Mouse (Mus musculus): Measurements from ENCODE around the gene Myod1.

Myod1 gene

GRCm38 (mm10) chr7:46391701-46392100 lies 15.4 kb downstream of the Myod1 start:
- in situ Hi-C loops (cut with MboI, MseI), result loop anchor here in 1 of 2 experiments (5.0 kb wide), 1 partner anchor 216 kb away; no protein-coding TSS in a partner anchor

- in situ Hi-C loops (cut with MboI, MseI), result loop anchor here in 1 of 2 experiments (5.0 kb wide), 1 partner anchor 214 kb away; no protein-coding TSS in a partner anchor
Measured at GRCm38 (mm10) chr7:46393116-46393515, 16.8 kb downstream of the Myod1 start.

- in situ Hi-C loops (cut with MboI, MseI), result loop anchor here in 1 of 2 experiments (5.0 kb wide), 1 partner anchor 213 kb away; no protein-coding TSS in a partner anchor
Measured at GRCm38 (mm10) chr7:46393718-46394511, 17.6 kb downstream of the Myod1 start.

GRCm38 (mm10) chr7:46394933-46395332 lies 18.7 kb downstream of the Myod1 start:
- in situ Hi-C loops (cut with MboI, MseI), result loop anchor here in 1 of 2 experiments (5.0 kb wide), 1 partner anchor 212 kb away; no protein-coding TSS in a partner anchor

DNA sequence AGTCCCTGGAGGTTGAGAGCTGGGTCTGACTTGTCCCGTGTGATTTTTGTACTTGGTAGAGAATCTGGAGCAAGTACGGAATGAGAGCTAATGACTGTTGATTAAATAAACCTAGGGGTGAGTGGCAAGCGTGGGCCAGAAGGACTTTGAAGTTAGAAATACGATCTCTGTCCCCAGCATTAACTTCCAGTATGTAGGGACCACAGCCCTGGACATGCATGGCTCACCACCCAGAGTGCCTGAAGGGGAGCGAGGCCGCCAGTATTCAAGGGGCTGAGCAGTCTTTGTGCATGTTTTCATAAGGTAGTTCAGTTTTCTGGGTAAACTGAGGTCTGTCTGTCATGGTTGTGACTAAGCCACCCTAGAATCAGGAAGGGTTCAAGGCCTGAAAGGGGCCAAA lies 19.3 kb downstream of the Myod1 start:
- in situ Hi-C loops (cut with MboI, MseI), result no loop called here

GRCm38 (mm10) chr7:46396231-46396927 lies 20.1 kb downstream of the Myod1 start, which contains the start of gene Kcnc1:
Gene Kcnc1 (plus strand): TSS chr7:46396497.
- in situ Hi-C loops (cut with MboI, MseI), result no loop called here

DNA sequence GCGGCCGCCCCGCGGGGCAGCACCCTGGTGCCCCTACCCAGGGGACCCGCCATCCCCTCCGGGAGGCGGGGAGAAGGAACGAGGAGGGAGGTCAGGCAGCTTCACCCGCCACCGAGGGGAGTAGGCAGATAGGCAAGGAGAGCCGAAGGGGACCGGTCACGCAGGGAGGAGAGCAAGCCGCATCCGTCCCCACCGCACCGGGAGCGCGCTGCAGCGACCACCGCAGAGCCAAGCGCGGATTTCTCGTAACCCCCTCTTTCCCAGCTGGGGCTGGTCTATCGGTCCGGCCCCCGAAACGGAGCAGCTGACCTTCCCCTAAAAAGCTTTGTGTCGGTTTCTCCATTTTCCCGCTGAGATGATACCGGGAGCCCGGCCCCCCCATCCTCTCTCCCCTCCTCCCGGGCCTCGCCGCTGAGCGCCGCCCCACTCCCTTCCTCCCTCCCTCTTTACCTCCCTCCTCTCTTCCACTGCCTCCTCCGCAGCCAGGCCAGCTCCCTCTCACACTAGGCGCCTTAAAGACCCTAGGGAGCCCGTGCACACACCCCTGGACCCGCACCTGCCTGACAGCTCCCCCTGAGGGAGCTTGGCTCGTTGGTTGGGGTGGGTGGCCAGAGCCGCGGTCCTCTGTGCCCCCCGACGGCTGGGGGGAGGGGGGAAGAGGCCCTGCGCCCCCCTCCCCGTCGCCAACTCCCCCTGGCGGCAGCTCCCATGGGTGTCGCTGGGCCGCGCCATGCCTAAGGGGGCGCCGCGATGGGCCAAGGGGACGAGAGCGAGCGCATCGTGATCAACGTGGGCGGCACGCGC lies 20.9 kb downstream of the Myod1 start:
- in situ Hi-C loops (cut with MboI, MseI), result no loop called here

DNA sequence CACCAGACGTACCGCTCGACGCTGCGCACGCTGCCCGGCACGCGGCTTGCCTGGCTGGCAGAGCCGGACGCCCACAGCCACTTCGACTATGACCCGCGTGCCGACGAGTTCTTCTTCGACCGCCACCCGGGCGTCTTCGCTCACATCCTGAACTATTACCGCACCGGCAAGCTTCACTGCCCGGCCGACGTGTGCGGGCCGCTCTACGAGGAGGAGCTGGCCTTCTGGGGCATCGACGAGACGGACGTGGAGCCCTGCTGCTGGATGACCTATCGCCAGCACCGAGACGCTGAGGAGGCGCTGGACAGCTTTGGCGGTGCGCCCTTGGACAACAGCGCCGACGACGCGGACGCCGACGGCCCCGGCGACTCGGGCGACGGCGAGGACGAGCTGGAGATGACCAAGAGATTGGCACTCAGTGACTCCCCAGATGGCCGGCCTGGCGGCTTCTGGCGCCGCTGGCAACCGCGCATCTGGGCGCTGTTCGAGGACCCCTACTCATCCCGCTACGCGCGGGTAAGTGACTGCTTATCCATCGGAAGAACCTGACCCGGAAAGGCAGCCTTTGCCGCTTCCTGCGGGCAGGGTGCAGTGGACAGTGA lies 21.6 kb downstream of the Myod1 start:
- in situ Hi-C loops (cut with MboI, MseI), result no loop called here

GRCm38 (mm10) chr7:46398612-46399011 lies 22.3 kb downstream of the Myod1 start:
- in situ Hi-C loops (cut with MboI, MseI), result no loop called here

DNA sequence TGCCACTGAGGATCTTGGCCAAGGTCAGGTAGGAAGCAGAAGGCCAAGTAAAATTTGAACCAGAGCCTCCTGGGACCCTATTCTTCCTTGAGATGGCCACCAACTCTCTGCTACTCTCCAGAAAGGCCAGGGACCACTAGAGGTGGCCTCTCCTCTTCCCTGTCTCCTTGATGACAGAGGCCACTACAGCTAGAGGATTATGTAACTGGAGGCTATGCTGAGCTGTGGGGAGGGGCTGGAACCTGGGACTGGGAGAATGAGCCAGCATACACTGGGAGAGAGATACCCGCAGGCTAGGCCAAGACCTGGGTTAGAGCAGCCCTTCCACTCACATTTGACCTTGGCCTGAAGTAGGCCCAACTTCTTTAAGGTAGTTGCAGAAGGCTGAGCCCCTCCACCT lies 23.4 kb downstream of the Myod1 start:
- in situ Hi-C loops (cut with MboI, MseI), result no loop called here

DNA sequence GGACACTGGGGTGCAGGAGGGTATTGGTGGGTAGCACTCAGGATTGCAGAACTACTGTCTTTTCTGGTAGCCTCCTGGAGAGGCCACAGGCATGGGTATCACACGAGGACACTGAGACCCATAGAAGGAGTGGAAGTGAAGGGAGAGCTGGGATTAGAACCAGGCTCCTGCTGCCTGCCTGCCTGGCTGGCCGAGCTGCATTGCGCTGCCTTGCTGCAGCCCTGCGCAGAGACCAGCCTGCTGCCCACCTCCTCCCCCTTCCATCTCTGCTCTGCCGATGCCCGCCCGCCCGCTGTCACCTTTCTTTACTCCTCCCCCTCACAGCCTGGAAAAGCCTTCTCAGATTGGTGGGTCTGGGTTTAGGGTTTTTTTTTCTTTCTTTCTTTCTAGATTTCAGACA lies 24.1 kb downstream of the Myod1 start:
- in situ Hi-C loops (cut with MboI, MseI), result no loop called here

DNA sequence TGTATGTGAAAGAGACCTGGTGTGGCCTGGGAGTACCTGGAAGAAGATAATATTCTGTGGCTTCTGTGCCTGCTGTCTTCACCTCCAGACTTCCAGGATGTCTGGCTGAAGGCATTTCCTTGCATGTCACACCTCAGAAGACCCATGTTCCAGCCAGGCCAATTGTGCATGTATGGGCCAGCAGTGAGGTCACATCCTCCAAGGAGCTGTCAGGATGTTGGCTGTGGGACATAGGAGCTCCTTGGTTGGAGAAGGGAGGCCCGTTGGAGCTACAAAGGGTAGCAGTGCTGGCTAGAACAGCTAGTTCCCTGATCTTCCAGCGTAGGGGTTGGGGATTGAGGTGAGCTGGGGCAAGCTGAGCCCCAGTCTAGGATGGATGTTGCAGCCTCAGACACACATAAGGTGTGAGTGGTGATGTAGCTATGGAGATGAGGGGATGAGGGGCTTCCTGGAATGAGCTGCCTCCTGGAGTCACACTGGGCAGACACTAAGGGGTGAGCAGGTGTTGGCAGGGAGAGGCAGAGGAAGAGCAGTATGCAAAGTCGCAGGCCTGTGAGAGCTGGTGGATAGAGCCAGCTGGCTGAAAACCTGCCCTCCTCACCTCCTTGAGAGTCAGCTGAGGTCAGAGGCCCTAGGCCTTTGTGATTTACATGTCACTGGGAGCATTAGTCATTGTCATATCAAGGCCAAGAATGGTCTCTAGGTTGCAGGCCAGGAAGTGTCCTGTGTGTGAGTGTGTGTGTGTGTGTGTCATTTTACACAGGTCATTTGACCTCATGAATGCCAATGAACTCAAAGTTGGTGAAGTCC lies 25.3 kb downstream of the Myod1 start:
- in situ Hi-C loops (cut with MboI, MseI), result no loop called here

GRCm38 (mm10) chr7:46403616-46404485 lies 27.6 kb downstream of the Myod1 start:
- in situ Hi-C loops (cut with MboI, MseI), result no loop called here

- in situ Hi-C loops (cut with MboI, MseI), result no loop called here
Measured at GRCm38 (mm10) chr7:46404756-46405155, 28.5 kb downstream of the Myod1 start.

- in situ Hi-C loops (cut with MboI, MseI), result no loop called here
Measured at GRCm38 (mm10) chr7:46408606-46409005, 32.3 kb downstream of the Myod1 start.

DNA sequence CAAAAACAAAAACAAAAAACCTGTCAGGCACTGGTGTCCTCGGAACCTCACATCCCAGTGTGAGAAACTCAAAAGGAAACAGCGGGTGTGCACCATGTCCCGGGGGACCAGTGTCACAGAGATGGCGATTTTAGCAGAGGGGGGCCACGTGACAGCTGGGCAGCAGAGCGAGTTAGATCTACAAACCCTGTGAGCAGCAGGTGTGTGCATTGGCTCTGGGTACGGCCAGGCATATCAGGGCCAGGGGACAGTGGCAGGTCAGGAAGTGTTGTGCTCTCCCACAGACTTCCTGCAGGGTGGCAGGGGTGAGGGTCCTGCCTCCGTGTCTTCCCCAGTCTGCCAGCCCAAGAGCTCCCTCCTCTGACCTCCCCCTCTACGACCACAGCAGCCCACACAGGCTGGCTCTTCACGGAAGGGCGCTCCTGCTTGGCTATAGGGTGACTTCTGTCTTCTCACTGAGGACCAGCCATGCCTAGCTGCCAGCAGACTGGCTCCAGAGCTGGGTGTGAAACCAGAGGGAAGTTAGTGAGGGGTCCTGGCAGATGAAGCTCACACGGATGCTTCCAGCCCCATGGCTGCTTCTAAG lies 33.0 kb downstream of the Myod1 start:
- in situ Hi-C loops (cut with MboI, MseI), result no loop called here

DNA sequence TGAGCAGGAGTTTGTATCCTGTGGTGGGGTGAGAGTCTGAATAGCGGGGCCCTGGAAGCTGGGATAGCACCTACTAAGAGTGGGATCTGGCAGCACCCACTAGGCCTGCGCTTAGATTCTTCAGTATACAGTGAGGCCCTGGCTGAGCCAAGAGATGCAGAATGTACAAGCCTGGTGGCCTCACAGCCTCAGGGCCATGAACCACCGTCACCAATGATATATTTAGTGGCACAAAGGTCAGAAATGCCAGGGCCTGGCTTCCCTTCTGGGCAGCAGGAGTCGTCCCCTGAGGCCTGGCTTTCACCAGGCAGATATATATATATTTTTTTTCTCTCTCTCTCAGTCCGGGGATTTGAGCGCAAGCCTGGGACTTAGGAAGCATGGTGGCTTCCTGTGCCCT lies 34.5 kb downstream of the Myod1 start:
- in situ Hi-C loops (cut with MboI, MseI), result no loop called here

DNA sequence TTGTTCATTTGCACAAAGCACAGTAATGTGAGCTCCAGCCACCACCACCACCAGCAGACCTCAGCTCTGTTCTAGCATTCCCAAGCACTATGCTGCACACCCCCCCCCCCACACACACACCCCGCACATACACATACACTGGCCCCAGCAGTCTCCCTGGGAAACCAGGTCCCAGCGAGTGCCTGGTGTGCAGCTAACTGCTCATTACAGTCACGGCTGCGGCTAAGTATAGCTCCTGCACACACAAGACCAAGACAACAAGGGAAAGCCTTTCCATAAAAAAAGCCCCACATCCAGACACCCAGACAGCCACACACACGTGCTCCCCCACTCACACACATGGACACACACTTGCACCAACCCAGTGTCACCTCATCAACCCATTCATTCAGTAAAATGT lies 36.5 kb downstream of the Myod1 start:
- in situ Hi-C loops (cut with MboI, MseI), result no loop called here
